Mouse (Mus musculus) heart, adult 2 months (tissue): Measurements from ENCODE around the gene Phf11c. TPM values are rescaled to one million over a fixed set of nuclear protein-coding genes. Genes with fewer than 3 reads are reported as not detected.
"Not testable (repeated sequence)": the region's sequence is repeated elsewhere in the genome, so short reads cannot be mapped to it uniquely, and the experiment has no call there.

ENCODE experiments used
- DNase-seq, 2 experiments: peaks; one replicate each; pipeline ENCODE4 v3.0.0; 2021
- H3K27ac ChIP-seq: fragments of 200-600 bp; 2 replicates; pipeline ENCODE4 v1.8.1; 2022
- H3K27me3 ChIP-seq: fragments of 200-500 bp; 2 replicates; pipeline ENCODE4 v1.6.1; 2012; ENCODE audit warnings: mild to moderate bottlenecking, low read length, inconsistent platforms, mixed read lengths; ENCODE audit not compliant: control insufficient read depth, insufficient read depth
- H3K36me3 ChIP-seq: fragments of 200-500 bp; 2 replicates; pipeline ENCODE4 v1.6.1; 2012; ENCODE audit warnings: low read length, inconsistent platforms; ENCODE audit not compliant: control insufficient read depth, insufficient read depth
- H3K4me1 ChIP-seq: fragments of 200-500 bp; 2 replicates; pipeline ENCODE4 v1.6.1; 2011; ENCODE audit warnings: low read length; ENCODE audit not compliant: control insufficient read depth, insufficient read depth
- H3K4me3 ChIP-seq: fragments of 200-600 bp; 2 replicates; pipeline ENCODE4 v1.8.1; 2022
- H3K79me2 ChIP-seq: fragments of 200-500 bp; replicated peaks from 2 replicates; pipeline ENCODE4 v1.6.1; 2012; ENCODE audit warnings: mild to moderate bottlenecking, inconsistent platforms, low read length, moderate library complexity, mixed read lengths; ENCODE audit not compliant: control insufficient read depth, insufficient read depth
- H3K9ac ChIP-seq: fragments of 200-500 bp; 2 replicates; pipeline ENCODE4 v1.6.1; 2012; ENCODE audit warnings: low read depth, mild to moderate bottlenecking, control low read depth, inconsistent platforms, low read length, mixed read lengths
- CTCF ChIP-seq: fragments of 200-600 bp; IDR thresholded peaks from 2 replicates; pipeline ENCODE4 v1.8.1; 2022; ENCODE audit warnings: antibody characterized with exemption, mild to moderate bottlenecking, moderate library complexity
- EP300 ChIP-seq: fragments of 200-500 bp; IDR thresholded peaks from 2 replicates; pipeline ENCODE4 v1.6.1; 2011; ENCODE audit warnings: low read depth, low read length, control low read depth; ENCODE audit not compliant: insufficient read depth
- POLR2A ChIP-seq: fragments of 200-500 bp; IDR thresholded peaks from 2 replicates; pipeline ENCODE4 v1.6.1; 2011; ENCODE audit warnings: mild to moderate bottlenecking, low read depth, low read length, control low read depth; ENCODE audit not compliant: insufficient read depth
- WGBS: fragments of 180-500 bp; shearing (Covaris S2); methylation state at CpG from one replicate; pipeline ENCODE4 v1.1.7; 2018; 5-methylcytosine and 5-hydroxymethylcytosine counted together
- intact Hi-C: fragments of 180-260 bp; cut with DNase I; formaldehyde crosslinking; loops from one replicate; pipeline ENCODE4 v1.15.1; 2025
- polyA plus RNA-seq: library from polyadenylated mRNA; depleted of rRNA; stranded (reverse); fragments of >200 nt; gene quantifications from 2 replicates; pipeline ENCODE4 v1.2.3, GENCODE M21; 2012
- total RNA-seq, 2 experiments: library from RNA; stranded (reverse); gene quantifications; 2 replicates each; pipeline ENCODE4 v1.2.3; 2021

Gene Phf11c
- total and polyA plus RNA-seq, 3 experiments, result 0.27 to 0.89 (median 0.59) TPM

GRCm38 (mm10) chr14:59396999-59397398 is 1.8 kb upstream of the Phf11c start:
- DNase-seq, result peak in 1 of 2 experiments; percentile 29
- TF ChIP-seq EP300 (no peak), POLR2A (no peak), CTCF (no peak)
- Histone ChIP-seq H3K4me3 (no peak overlapping the region), H3K9ac (no peak overlapping the region), H3K79me2 (no peaks in the 10 kb centered on the region), H3K27me3 (no peaks in the 10 kb centered on the region), H3K27ac (peak overlapping the region; percentile 20; the same call in 1 of the 2 replicates), H3K4me1 (no peaks in the 10 kb centered on the region), H3K36me3 (peaks cover 2% of the 10 kb centered on the region; the same call in 1 of the 2 replicates)
- intact Hi-C loops, result no loop called here
- WGBS, result 50% methylated on average over 2 of the region's 2 CpGs

- H3K27me3 ChIP-seq, result not testable (repeated sequence)
- DNase-seq, result peak; percentile 20 to 39
- intact Hi-C loops, result loop anchor here (1.0 kb wide), 1 partner anchor 166 kb away; no protein-coding TSS in a partner anchor
Observed at GRCm38 (mm10) chr14:59390181-59390580, 5.0 kb downstream of the Phf11c start.

GRCm38 (mm10) chr14:59389532-59389931 is 5.6 kb downstream of the Phf11c start:
- intact Hi-C loops, result no loop called here

More at GRCm38 (mm10) chr14:59390181-59390580, 5.0 kb downstream of the Phf11c start:
- H3K27ac ChIP-seq, H3K4me3 ChIP-seq, H3K4me1 ChIP-seq, H3K79me2 ChIP-seq, H3K36me3 ChIP-seq, H3K9ac ChIP-seq: not testable (repeated sequence)
- TF ChIP-seq CTCF, result peak; percentile 62
- 61% methylated on average over 4 of the region's 4 CpGs for WGBS

GRCm38 (mm10) chr14:59370348-59371068 is 24.7 kb downstream of the Phf11c start:
- Histone ChIP-seq H3K4me3 (no peak overlapping the region), H3K79me2 (no peaks in the 10 kb centered on the region), H3K27me3 (no peaks in the 10 kb centered on the region), H3K9ac (no peak overlapping the region), H3K4me1 (peaks cover 4% of the 10 kb centered on the region), H3K36me3 (no peaks in the 10 kb centered on the region; the same call in 1 of the 2 replicates), H3K27ac (no peak overlapping the region)
- intact Hi-C loops, result no loop called here
- 93% methylated on average over 25 of the region's 25 CpGs for WGBS
- no peak for DNase-seq
- TF ChIP-seq EP300 (no peak), CTCF (no peak), POLR2A (no peak)

More at GRCm38 (mm10) chr14:59389532-59389931, 5.6 kb downstream of the Phf11c start:
- no peak overlapping the region for H3K4me3 ChIP-seq
- TF ChIP-seq EP300 (no peak), CTCF (no peak), POLR2A (no peak)
- H3K36me3 ChIP-seq, result no peaks in the 10 kb centered on the region
- H3K79me2 ChIP-seq, result no peaks in the 10 kb centered on the region
- no peaks in the 10 kb centered on the region for H3K4me1 ChIP-seq
- no peak for DNase-seq
- WGBS, result 64% methylated on average over 1 of the region's 1 CpGs
- H3K9ac ChIP-seq, result no peak overlapping the region
- H3K27me3 ChIP-seq, result no peaks in the 10 kb centered on the region
- no peak overlapping the region for H3K27ac ChIP-seq

GRCm38 (mm10) chr14:59366386-59367105 is 28.6 kb downstream of the Phf11c start:
- 75% methylated on average over 8 of the region's 8 CpGs for WGBS
- intact Hi-C loops, result loop anchor here (10.0 kb wide), 1 partner anchor 188 kb away; no protein-coding TSS in a partner anchor
- TF ChIP-seq POLR2A (no peak), EP300 (no peak), CTCF (no peak)

More at GRCm38 (mm10) chr14:59366386-59367105, 28.6 kb downstream of the Phf11c start:
- no peaks in the 10 kb centered on the region for H3K27me3 ChIP-seq
- H3K27ac ChIP-seq, result peak overlapping the region; percentile 13; the same call in 1 of the 2 replicates
- no peak overlapping the region for H3K4me3 ChIP-seq
- H3K9ac ChIP-seq, result no peak overlapping the region
- DNase-seq, result no peak
- peaks cover 4% of the 10 kb centered on the region for H3K36me3 ChIP-seq
- no peaks in the 10 kb centered on the region for H3K79me2 ChIP-seq
- H3K4me1 ChIP-seq, result peaks cover 6% of the 10 kb centered on the region
